In genomic region chr11:21369248-21370016, GRCm38 (mm10) we compare ENCODE assay signal across 8 mouse cellular contexts. TPM values are rescaled to one million over a fixed set of nuclear protein-coding genes. Genes with fewer than 3 reads are reported as not detected.
DNase-seq lines count a peak whose midpoint lies in the region; ATAC-seq and TF ChIP-seq lines count a peak whose summit lies in the region.

No protein-coding gene starts in this region.

- peak overlapping the region; percentile 65 for H3K4me2 ChIP-seq in hindbrain, embryonic 14.5 days (replicated peaks)
- H3K4me2 ChIP-seq in midbrain, embryonic 12.5 days (replicated peaks) = peak overlapping the region; percentile 63

- no peaks in the 10 kb centered on the region for H3K36me3 ChIP-seq in hindbrain, embryonic 14.5 days (replicated peaks; ENCODE audit: control insufficient read depth, insufficient read depth)
- no peaks in the 10 kb centered on the region for H3K36me3 ChIP-seq in midbrain, embryonic 12.5 days

- peaks cover 15% of the 10 kb centered on the region for H3K4me1 ChIP-seq in hindbrain, embryonic 14.5 days (replicated peaks; ENCODE audit: control insufficient read depth, insufficient read depth, low read length)
- H3K4me1 ChIP-seq in midbrain, embryonic 12.5 days = peaks cover 16% of the 10 kb centered on the region

- ATAC-seq in hindbrain, embryonic 14.5 days (ENCODE audit: low FRiP score) = no peak
- no peak for ATAC-seq in midbrain, embryonic 12.5 days (ENCODE audit: low FRiP score, low read depth)

- no peaks in the 10 kb centered on the region for H3K27me3 ChIP-seq in hindbrain, embryonic 14.5 days (ENCODE audit: control insufficient read depth, insufficient read depth, low read length)
- no peaks in the 10 kb centered on the region for H3K27me3 ChIP-seq in midbrain, embryonic 12.5 days

- H3K4me3 ChIP-seq in layer of hippocampus, adult 2 months = peak overlapping the region; percentile 93
- H3K4me3 ChIP-seq in hindbrain, embryonic 14.5 days (replicated peaks; ENCODE audit: low read length) = peak overlapping the region; percentile 95
- peak overlapping the region; percentile 76 for H3K4me3 ChIP-seq in midbrain, embryonic 12.5 days

- H3K9me3 ChIP-seq in hindbrain, embryonic 14.5 days (ENCODE audit: control insufficient read depth, low read length) = no peaks in the 10 kb centered on the region
- no peaks in the 10 kb centered on the region for H3K9me3 ChIP-seq in midbrain, embryonic 12.5 days

- H3K9ac ChIP-seq in hindbrain, embryonic 14.5 days = peak overlapping the region; percentile 91
- peak overlapping the region; percentile 75 for H3K9ac ChIP-seq in midbrain, embryonic 12.5 days (replicated peaks)

- no peak for TF ChIP-seq CTCF in layer of hippocampus, adult 2 months (conservative IDR thresholded peaks at IDR 0.05)

- DNase-seq in layer of hippocampus, adult 2 months (ENCODE audit: low spot score in 2 of 2) = no peak
- no peak for DNase-seq in layer of hippocampus, postnatal 25 days (ENCODE audit: extremely low spot score in 1 of 2, low spot score in 1 of 2)
- DNase-seq in embryo, embryonic 9.5 days (ENCODE audit: extremely low spot score) = peak; percentile 6
- DNase-seq in hindbrain, embryonic 14.5 days (ENCODE audit: low spot score) = no peak
- no peak for DNase-seq in natural killer cell, adult 2 months (ENCODE audit: low spot score in 2 of 2)
- DNase-seq in thymus, postnatal 4 days = no peak
- DNase-seq in Muller cell, postnatal 12 days (ENCODE audit: inconsistent ontology term) = no peak

- peak overlapping the region; percentile 97 for H3K27ac ChIP-seq in layer of hippocampus, adult 2 months
- H3K27ac ChIP-seq in hindbrain, embryonic 14.5 days = no peak overlapping the region
- H3K27ac ChIP-seq in midbrain, embryonic 12.5 days (replicated peaks) = no peak overlapping the region

- WGBS in hindbrain, embryonic 14.5 days = 25% methylated on average over 9 of the region's 9 CpGs
- 25% methylated on average over 9 of the region's 9 CpGs for WGBS in midbrain, embryonic 12.5 days

RNA-seq across cellular contexts. Expression of gene Ugp2, which starts 1.6 kb away (rescaled TPM):
- total RNA-seq in layer of hippocampus, adult 2 months (2021) = 10 to 100 TPM; 74.0 to 81.0 TPM
- total RNA-seq in layer of hippocampus, postnatal 25 days (2021) = 10 to 100 TPM; 80.2 to 81.7 TPM
- polyA plus RNA-seq in hindbrain, embryonic 14.5 days (2014; fragmentation: Nextera tagmentation; extraction: Ambion mirVana) = 67.8 and 80.7 TPM in 2 replicates
- 70.7 and 71.6 TPM in 2 replicates for polyA plus RNA-seq in midbrain, embryonic 12.5 days (2016; fragmentation: Nextera tagmentation; extraction: Ambion mirVana)
